15 mouse cellular contexts compared by ENCODE assay signal in genomic region chr17:5936276-5936675, GRCm38 (mm10). TPM values are rescaled to one million over a fixed set of nuclear protein-coding genes. Genes with fewer than 3 reads are reported as not detected.
DNase-seq lines count a peak whose midpoint lies in the region; ATAC-seq and TF ChIP-seq lines count a peak whose summit lies in the region.
"Had no signal": no experiment of that assay in that cellular context is flagged by ENCODE, and none has a peak within 500 bp of the region (broad histone marks: within the 10 kb centered on the region; RNA-seq: fewer than 3 reads in every experiment).

No protein-coding gene starts in this region.

- no peak for TF ChIP-seq POLR2A in spleen, adult 2 months (IDR thresholded peaks at IDR 0.05; ENCODE audit: low read depth, low read length)

- 50% methylated on average over 14 of the region's 14 CpGs for WGBS in spleen, adult 2 months

- peak; percentile 42 for ATAC-seq in granulocyte monocyte progenitor cell, adult 5-6 weeks (replicated peaks; ENCODE audit: poor library complexity, severe bottlenecking)
- ATAC-seq: activated CD4-positive, CD25-positive, alpha-beta regulatory T cell, adult 4 months had no signal

- peaks cover 20% of the 10 kb centered on the region for H3K4me1 ChIP-seq in spleen, adult 2 months (ENCODE audit: control insufficient read depth, insufficient read depth, insufficient read length)

- no peak for DNase-seq in spleen, adult 2 months (ENCODE audit: low read depth in 1 of 2, low spot score in 2 of 2)
- DNase-seq in spleen, postnatal 10 days (ENCODE audit: low spot score in 2 of 2), result no peak
- peak; percentile 82 for DNase-seq in lung, postnatal 25 days (ENCODE audit: low spot score)
- DNase-seq in yolk sac, embryonic 10.5 days (ENCODE audit: low spot score), result peak; percentile 49
- no peak for DNase-seq in cerebellum, postnatal 36 days
- no peak for DNase-seq in T-cell, adult 2 months (ENCODE audit: low spot score)
- DNase-seq: cerebellum, adult 11 months; heart, adult 2 months; kidney, adult 18-20 months had no signal

- no peak for TF ChIP-seq CTCF in spleen, adult 2 months (IDR thresholded peaks at IDR 0.05; ENCODE audit: extremely low read depth, insufficient read depth, insufficient read length, insufficient replicate concordance)

- H3K36me3 ChIP-seq in spleen, adult 2 months (ENCODE audit: control insufficient read depth, insufficient read depth, low read length), result no peaks in the 10 kb centered on the region; the same call in 1 of the 2 replicates
- H3K36me3 ChIP-seq: forebrain, embryonic 12.5 days had no signal

- no peaks in the 10 kb centered on the region for H3K27me3 ChIP-seq in spleen, adult 2 months (ENCODE audit: control insufficient read depth, insufficient read depth, low read length)

- peak overlapping the region; percentile 14; the same call in 1 of the 2 replicates for H3K27ac ChIP-seq in spleen, adult 2 months (ENCODE audit: insufficient read depth, low read length)
- H3K27ac ChIP-seq: embryonic facial prominence, embryonic 13.5 days; forebrain, embryonic 12.5 days; heart, adult 2 months; hindbrain, embryonic 14.5 days; liver, embryonic 14.5 days had no signal

- H3K4me3 ChIP-seq in spleen, adult 2 months (ENCODE audit: extremely low read depth, insufficient read depth, insufficient read length), result no peak overlapping the region
- H3K4me3 ChIP-seq: embryonic facial prominence, embryonic 13.5 days; forebrain, embryonic 12.5 days; heart, adult 2 months had no signal

RNA-seq across cellular contexts. Expression of gene Synj2, which starts 4.8 kb away (rescaled TPM):
- 1.6 and 2.4 TPM in 2 replicates for polyA plus RNA-seq in spleen, adult 2 months (2012; rRNA removed)
- 11.2 and 14.4 TPM in 2 replicates for total RNA-seq in granulocyte monocyte progenitor cell, adult 5-6 weeks (2014; fragmentation: Nextera tagmentation)
- total RNA-seq in granulocyte monocyte progenitor cell, adult 5-6 weeks (2017), result 9.3 and 11.6 TPM in 2 replicates

Comparison
In these comparisons a context has a peak if more than half of its experiments do, and no peak if none do; other contexts are left out.
1. DNase-seq: peak in lung, postnatal 25 days (single experiment) and yolk sac, embryonic 10.5 days (single experiment); none in spleen, adult 2 months (0 of 2), spleen, postnatal 10 days (0 of 2), cerebellum, postnatal 36 days (0 of 2) and T-cell, adult 2 months (single experiment).